Mouse (Mus musculus) C2C12 (cell line): ENCODE results near the gene 6430571L13Rik. TPM values are rescaled to one million over a fixed set of nuclear protein-coding genes. Genes with fewer than 3 reads are reported as not detected.

Experiments used
- H3K27me3 ChIP-seq: one replicate; pipeline ENCODE4 v1.6.1; 2011; ENCODE audit not compliant: control insufficient read depth, insufficient read depth, insufficient read length
- H3K36me3 ChIP-seq: one replicate; pipeline ENCODE4 v1.6.1; 2011; ENCODE audit not compliant: control insufficient read depth, insufficient read depth
- H3K4me3 ChIP-seq: one replicate; pipeline ENCODE4 v1.5.1; 2011; ENCODE audit warnings: mild to moderate bottlenecking, control low read depth; ENCODE audit not compliant: poor library complexity, insufficient read depth, severe bottlenecking
- H3K79me2 ChIP-seq: one replicate; pipeline ENCODE4 v1.6.1; 2011; ENCODE audit not compliant: control insufficient read depth, insufficient read depth
- H3K79me3 ChIP-seq: one replicate; pipeline ENCODE4 v1.6.1; 2011; ENCODE audit warnings: low read depth, control low read depth
- H3ac ChIP-seq: one replicate; pipeline ENCODE3; 2011; ENCODE audit warnings: low read depth; ENCODE audit not compliant: control insufficient read depth, insufficient read length
- CEBPB ChIP-seq: IDR thresholded peaks from one replicate; pipeline ENCODE4 v1.6.1; 2011; ENCODE audit warnings: low read depth, mild to moderate bottlenecking, control low read depth, moderate library complexity
- CTCF ChIP-seq: IDR thresholded peaks from one replicate; pipeline ENCODE4 v1.5.1; 2011; ENCODE audit not compliant: control insufficient read depth, insufficient read depth, insufficient read length
- FOSL1 ChIP-seq: IDR thresholded peaks from one replicate; pipeline ENCODE4 v1.8.0; 2011; ENCODE audit warnings: mild to moderate bottlenecking, low read length; ENCODE audit not compliant: poor library complexity, insufficient read depth, severe bottlenecking
- MAX ChIP-seq: IDR thresholded peaks from one replicate; pipeline ENCODE4 v1.6.1; 2011; ENCODE audit warnings: mild to moderate bottlenecking, control low read depth
- MYOD1 ChIP-seq: IDR thresholded peaks from one replicate; pipeline ENCODE4 v1.6.1; 2011; ENCODE audit warnings: low read depth; ENCODE audit not compliant: control insufficient read depth, insufficient read length
- MYOG ChIP-seq: IDR thresholded peaks from one replicate; pipeline ENCODE4 v1.6.1; 2011; ENCODE audit not compliant: control insufficient read depth, insufficient read length; ENCODE audit errors: extremely low read depth
- USF1 ChIP-seq: IDR thresholded peaks from one replicate; pipeline ENCODE4 v1.6.1; 2011; ENCODE audit warnings: low read depth, mild to moderate bottlenecking, control low read depth, moderate library complexity
- polyA plus RNA-seq: library from polyadenylated mRNA; unstranded; fragments of >200 nt; fragmentation: generic; extraction: Trizol; gene quantifications from one replicate; pipeline ENCODE4 v1.2.1, GENCODE M21; 2012; ENCODE audit warnings: missing spikeins

6430571L13Rik gene
- polyA plus RNA-seq, 1 experiment, result 0.04 TPM

- no peak overlapping the region for H3K4me3 ChIP-seq
- no peaks in the 10 kb centered on the region for H3K79me3 ChIP-seq
- no peaks in the 10 kb centered on the region for H3K36me3 ChIP-seq
- H3ac ChIP-seq, result no peak overlapping the region
- peaks cover 52% of the 10 kb centered on the region for H3K27me3 ChIP-seq
- TF ChIP-seq MAX, result no peak
- no peak for TF ChIP-seq CTCF
- TF ChIP-seq MYOG, result no peak
- no peak for TF ChIP-seq CEBPB
- no peak for TF ChIP-seq FOSL1
- TF ChIP-seq USF1, result no peak
- no peak for TF ChIP-seq MYOD1
- H3K79me2 ChIP-seq, result no peaks in the 10 kb centered on the region
Observed at GRCm38 (mm10) chr9:107387708-107388107, 47.3 kb downstream of the 6430571L13Rik start.

GRCm38 (mm10) chr9:107388263-107388662, 47.9 kb downstream of the 6430571L13Rik start:
- no peak overlapping the region for H3K4me3 ChIP-seq
- H3K79me2 ChIP-seq, result no peaks in the 10 kb centered on the region
- no peak for TF ChIP-seq CEBPB
- TF ChIP-seq MYOG, result no peak
- no peak for TF ChIP-seq USF1
- TF ChIP-seq MYOD1, result no peak
- no peaks in the 10 kb centered on the region for H3K36me3 ChIP-seq
- H3K27me3 ChIP-seq, result peaks cover 50% of the 10 kb centered on the region
- H3ac ChIP-seq, result no peak overlapping the region
- no peaks in the 10 kb centered on the region for H3K79me3 ChIP-seq

- H3K79me3 ChIP-seq, result no peaks in the 10 kb centered on the region
- no peak overlapping the region for H3K4me3 ChIP-seq
- no peak overlapping the region for H3ac ChIP-seq
- TF ChIP-seq FOSL1 (no peak), CTCF (no peak), CEBPB (no peak), USF1 (no peak), MYOG (no peak), MAX (no peak), MYOD1 (no peak)
- H3K27me3 ChIP-seq, result peaks cover 59% of the 10 kb centered on the region
- no peaks in the 10 kb centered on the region for H3K79me2 ChIP-seq
- H3K36me3 ChIP-seq, result no peaks in the 10 kb centered on the region
Observed at GRCm38 (mm10) chr9:107396397-107396796, 56.0 kb downstream of the 6430571L13Rik start.

- peaks cover 69% of the 10 kb centered on the region for H3K27me3 ChIP-seq
- TF ChIP-seq MYOG (no peak), MYOD1 (no peak), CEBPB (no peak), FOSL1 (no peak), CTCF (no peak), MAX (no peak), USF1 (no peak)
Observed at GRCm38 (mm10) chr9:107398968-107399367, 58.6 kb downstream of the 6430571L13Rik start.

GRCm38 (mm10) chr9:107399491-107399971, 59.1 kb downstream of the 6430571L13Rik start, which contains the start of gene Cacna2d2:
TSS of gene Cacna2d2 (plus strand) at chr9:107399612.
- Histone ChIP-seq H3K36me3 (no peaks in the 10 kb centered on the region), H3K27me3 (peaks cover 74% of the 10 kb centered on the region), H3ac (no peak within 1 kb of the TSS), H3K79me2 (no peaks in the 10 kb centered on the region), H3K4me3 (no peak within 1 kb of the TSS), H3K79me3 (no peaks in the 10 kb centered on the region)
- TF ChIP-seq MAX, result no peak
- TF ChIP-seq MYOD1, result no peak
- no peak for TF ChIP-seq MYOG
- TF ChIP-seq CEBPB, result no peak
- TF ChIP-seq USF1, result no peak
- no peak for TF ChIP-seq FOSL1
- no peak for TF ChIP-seq CTCF

More at GRCm38 (mm10) chr9:107398968-107399367, 58.6 kb downstream of the 6430571L13Rik start:
- Histone ChIP-seq H3K36me3 (no peaks in the 10 kb centered on the region), H3K4me3 (no peak overlapping the region), H3K79me2 (no peaks in the 10 kb centered on the region), H3ac (no peak overlapping the region), H3K79me3 (no peaks in the 10 kb centered on the region)

GRCm38 (mm10) chr9:107400060-107400511, 59.7 kb downstream of the 6430571L13Rik start:
- Histone ChIP-seq H3K36me3 (no peaks in the 10 kb centered on the region), H3ac (no peak overlapping the region), H3K4me3 (no peak overlapping the region), H3K79me3 (no peaks in the 10 kb centered on the region), H3K27me3 (peaks cover 75% of the 10 kb centered on the region), H3K79me2 (no peaks in the 10 kb centered on the region)
- no peak for TF ChIP-seq MAX
- no peak for TF ChIP-seq MYOG
- no peak for TF ChIP-seq CTCF
- TF ChIP-seq FOSL1, result no peak
- no peak for TF ChIP-seq USF1
- no peak for TF ChIP-seq MYOD1
- TF ChIP-seq CEBPB, result no peak
